Mouse (Mus musculus): ENCODE data around the gene Camk1d. TPM values are rescaled to one million over a fixed set of nuclear protein-coding genes. Genes with fewer than 3 reads are reported as not detected.
A peak's percentile ranks its signal among the peaks of the same experiment; 100 is the strongest.

Camk1d gene
- polyA plus RNA-seq, 1 experiment: 1.0 TPM

DNA sequence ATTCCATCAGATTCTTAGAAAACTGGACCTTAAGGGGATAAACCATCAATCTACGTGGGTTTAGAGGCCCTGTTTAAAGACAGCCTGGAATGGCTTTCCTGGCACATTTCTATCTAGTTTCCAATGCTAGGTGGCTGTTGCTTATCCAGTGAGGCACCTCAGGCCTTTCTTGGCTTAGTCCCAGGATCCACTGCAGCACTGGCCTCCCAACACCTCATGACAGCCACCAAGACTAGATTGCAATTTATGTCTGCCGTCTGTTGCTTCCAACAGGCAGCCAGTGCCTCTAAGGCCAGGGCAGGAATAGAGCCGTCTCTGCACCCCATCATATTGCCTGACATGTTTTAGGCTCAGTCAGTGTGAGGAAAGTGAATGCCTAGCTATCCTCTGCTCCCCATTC, 389.5 kb downstream of the Camk1d start:
- TF ChIP-seq CTCF (conservative IDR thresholded peaks at IDR 0.05; ENCODE audit: insufficient read depth, insufficient read length, low read depth, low read length): no peak
- no peak for TF ChIP-seq POLR2A (IDR thresholded peaks at IDR 0.05; ENCODE audit: low read depth, low read length)
- H3K4me1 ChIP-seq (ENCODE audit: control insufficient read depth, insufficient read depth, low read length): 0 out of 2 replicates have a peak, but pooled peaks cover 3% of the 10 kb centered on the region
- no peak overlapping the region for H3K4me3 ChIP-seq (ENCODE audit: insufficient read depth, low read depth, low read length)
- H3K27me3 ChIP-seq (replicated peaks; ENCODE audit: control insufficient read depth, insufficient read depth, low read length): no peaks in the 10 kb centered on the region
- H3K36me3 ChIP-seq (ENCODE audit: control insufficient read depth, insufficient read depth, low read length): no peaks in the 10 kb centered on the region
- 84% methylated on average over 3 of the region's 3 CpGs for WGBS
- no peak overlapping the region for H3K27ac ChIP-seq (ENCODE audit: insufficient read depth, low read depth, low read length)
- no peak for DNase-seq

DNA sequence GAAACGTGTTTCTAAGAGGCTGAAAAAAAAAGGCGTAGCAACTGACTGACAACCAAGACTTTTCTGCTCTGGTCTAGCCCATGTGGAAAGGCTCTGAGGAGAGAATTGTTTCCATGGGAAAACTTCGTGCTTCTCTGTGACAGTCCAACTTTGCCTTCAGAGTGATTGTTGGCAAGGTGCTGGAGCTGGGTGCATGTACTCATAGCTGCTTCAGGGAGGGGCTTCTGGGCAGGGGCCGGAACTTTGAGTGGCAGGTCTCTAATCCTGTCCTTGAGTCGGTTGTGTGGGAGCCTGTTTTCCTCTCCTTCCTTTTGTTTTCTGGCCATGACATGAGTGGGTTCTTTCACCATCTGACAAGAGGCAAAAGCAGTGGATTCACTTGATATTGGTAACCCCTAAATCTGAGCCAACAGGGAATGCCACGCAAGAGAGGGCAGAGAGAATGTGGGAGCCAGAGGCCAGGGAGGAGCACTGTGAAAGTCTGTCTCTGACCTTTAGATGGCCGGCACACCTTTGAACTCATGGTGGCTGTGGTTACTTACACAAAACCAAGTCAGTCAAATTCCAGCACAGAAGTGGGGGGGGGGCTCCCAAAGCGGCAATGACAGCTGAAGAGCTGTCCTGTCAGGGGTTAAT, 392.5 kb downstream of the Camk1d start:
- no peaks in the 10 kb centered on the region for H3K27me3 ChIP-seq (replicated peaks; ENCODE audit: control insufficient read depth, insufficient read depth, low read length)
- no peak for TF ChIP-seq CTCF (conservative IDR thresholded peaks at IDR 0.05; ENCODE audit: insufficient read depth, insufficient read length, low read depth, low read length)
- no peak for TF ChIP-seq POLR2A (IDR thresholded peaks at IDR 0.05; ENCODE audit: low read depth, low read length)
- H3K4me3 ChIP-seq (ENCODE audit: insufficient read depth, low read depth, low read length): no peak overlapping the region
- no peak overlapping the region for H3K27ac ChIP-seq (ENCODE audit: insufficient read depth, low read depth, low read length)
- no peaks in the 10 kb centered on the region for H3K36me3 ChIP-seq (ENCODE audit: control insufficient read depth, insufficient read depth, low read length)
- H3K4me1 ChIP-seq (ENCODE audit: control insufficient read depth, insufficient read depth, low read length): 0 out of 2 replicates have a peak, but pooled peaks cover 3% of the 10 kb centered on the region
- WGBS: 45% methylated on average over 8 of the region's 8 CpGs
- peak; percentile 68 for DNase-seq

DNA sequence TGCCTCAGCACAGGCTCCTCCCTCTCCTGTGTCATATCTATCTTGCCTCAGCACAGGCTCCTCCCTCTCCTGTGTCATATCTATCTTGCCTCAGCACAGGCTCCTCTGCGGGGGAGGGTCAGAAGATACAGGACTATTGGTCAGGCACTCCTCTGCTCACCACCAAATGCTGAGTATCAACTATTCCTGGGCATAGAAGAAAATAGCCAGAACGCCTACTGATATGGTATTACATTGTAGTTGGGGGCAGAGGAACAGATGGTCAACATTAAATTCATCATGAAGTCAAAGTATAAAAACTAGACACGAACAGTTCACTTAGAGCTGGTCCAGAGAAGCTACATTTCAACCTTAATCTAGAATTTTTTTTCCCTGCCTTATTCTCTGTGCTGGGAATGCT, 395.2 kb downstream of the Camk1d start:
- Histone ChIP-seq H3K4me3 (ENCODE audit: insufficient read depth, low read depth, low read length) (no peak overlapping the region), H3K4me1 (ENCODE audit: control insufficient read depth, insufficient read depth, low read length) (0 out of 2 replicates have a peak, but pooled peaks cover 6% of the 10 kb centered on the region), H3K36me3 (ENCODE audit: control insufficient read depth, insufficient read depth, low read length) (no peaks in the 10 kb centered on the region), H3K27ac (ENCODE audit: insufficient read depth, low read depth, low read length) (no peak overlapping the region), H3K27me3 (replicated peaks; ENCODE audit: control insufficient read depth, insufficient read depth, low read length) (no peaks in the 10 kb centered on the region)
- WGBS: 94% methylated on average over 3 of the region's 3 CpGs
- no peak for TF ChIP-seq POLR2A (IDR thresholded peaks at IDR 0.05; ENCODE audit: low read depth, low read length)
- TF ChIP-seq CTCF (conservative IDR thresholded peaks at IDR 0.05; ENCODE audit: insufficient read depth, insufficient read length, low read depth, low read length): no peak
- no peak for DNase-seq

DNA sequence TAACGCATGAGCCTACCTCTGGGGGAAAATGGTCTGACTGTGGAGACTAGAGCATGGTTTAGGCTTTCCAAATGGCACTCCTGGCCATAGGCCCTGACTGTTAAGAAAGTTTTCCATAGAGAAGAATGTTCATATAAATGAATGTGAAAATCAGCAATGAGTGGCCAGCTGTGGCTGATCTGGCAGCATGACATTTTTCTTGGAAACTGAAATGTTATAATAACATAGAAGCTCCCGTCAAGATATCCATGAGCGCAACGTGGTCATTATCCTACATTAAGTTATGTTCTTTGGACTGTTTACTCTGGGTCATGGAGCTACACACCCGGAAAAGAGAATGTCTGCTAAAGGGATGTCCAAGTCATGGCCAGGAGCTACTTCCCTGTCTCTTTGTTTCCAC, 397.6 kb downstream of the Camk1d start:
- TF ChIP-seq POLR2A (IDR thresholded peaks at IDR 0.05; ENCODE audit: low read depth, low read length): no peak
- no peak for TF ChIP-seq CTCF (conservative IDR thresholded peaks at IDR 0.05; ENCODE audit: insufficient read depth, insufficient read length, low read depth, low read length)
- no peaks in the 10 kb centered on the region for H3K27me3 ChIP-seq (replicated peaks; ENCODE audit: control insufficient read depth, insufficient read depth, low read length)
- H3K36me3 ChIP-seq (ENCODE audit: control insufficient read depth, insufficient read depth, low read length): no peaks in the 10 kb centered on the region
- no peak overlapping the region for H3K27ac ChIP-seq (ENCODE audit: insufficient read depth, low read depth, low read length)
- WGBS: 84% methylated on average over 5 of the region's 5 CpGs
- 0 out of 2 replicates have a peak, but pooled peaks cover 3% of the 10 kb centered on the region for H3K4me1 ChIP-seq (ENCODE audit: control insufficient read depth, insufficient read depth, low read length)
- DNase-seq: no peak
- H3K4me3 ChIP-seq (ENCODE audit: insufficient read depth, low read depth, low read length): no peak overlapping the region

DNA sequence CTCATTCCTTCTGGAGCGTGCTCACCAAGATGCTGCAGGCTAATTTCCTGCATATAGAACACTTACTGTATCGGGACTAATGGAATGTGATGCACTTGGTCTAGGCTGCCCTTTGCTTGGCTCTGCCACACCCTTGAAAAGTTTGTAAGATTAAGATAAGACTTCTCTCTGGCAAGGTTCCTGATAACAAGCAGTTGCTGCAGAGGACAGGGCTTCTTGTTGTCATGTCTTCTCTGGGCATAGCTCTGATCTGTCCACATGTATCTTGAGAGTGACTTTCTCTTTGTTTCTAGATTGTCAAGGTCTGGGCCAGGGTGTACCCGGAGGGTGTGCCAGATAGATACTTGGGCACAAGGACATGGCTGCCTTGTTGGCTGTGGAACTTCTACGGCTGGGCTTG, 398.1 kb downstream of the Camk1d start:
- Histone ChIP-seq H3K27me3 (replicated peaks; ENCODE audit: control insufficient read depth, insufficient read depth, low read length) (no peaks in the 10 kb centered on the region), H3K36me3 (ENCODE audit: control insufficient read depth, insufficient read depth, low read length) (no peaks in the 10 kb centered on the region), H3K4me3 (ENCODE audit: insufficient read depth, low read depth, low read length) (no peak overlapping the region), H3K27ac (ENCODE audit: insufficient read depth, low read depth, low read length) (no peak overlapping the region), H3K4me1 (ENCODE audit: control insufficient read depth, insufficient read depth, low read length) (0 out of 2 replicates have a peak, but pooled peaks cover 3% of the 10 kb centered on the region)
- no peak for TF ChIP-seq CTCF (conservative IDR thresholded peaks at IDR 0.05; ENCODE audit: insufficient read depth, insufficient read length, low read depth, low read length)
- TF ChIP-seq POLR2A (IDR thresholded peaks at IDR 0.05; ENCODE audit: low read depth, low read length): no peak
- WGBS: 84% methylated on average over 4 of the region's 4 CpGs
- DNase-seq: no peak

DNA sequence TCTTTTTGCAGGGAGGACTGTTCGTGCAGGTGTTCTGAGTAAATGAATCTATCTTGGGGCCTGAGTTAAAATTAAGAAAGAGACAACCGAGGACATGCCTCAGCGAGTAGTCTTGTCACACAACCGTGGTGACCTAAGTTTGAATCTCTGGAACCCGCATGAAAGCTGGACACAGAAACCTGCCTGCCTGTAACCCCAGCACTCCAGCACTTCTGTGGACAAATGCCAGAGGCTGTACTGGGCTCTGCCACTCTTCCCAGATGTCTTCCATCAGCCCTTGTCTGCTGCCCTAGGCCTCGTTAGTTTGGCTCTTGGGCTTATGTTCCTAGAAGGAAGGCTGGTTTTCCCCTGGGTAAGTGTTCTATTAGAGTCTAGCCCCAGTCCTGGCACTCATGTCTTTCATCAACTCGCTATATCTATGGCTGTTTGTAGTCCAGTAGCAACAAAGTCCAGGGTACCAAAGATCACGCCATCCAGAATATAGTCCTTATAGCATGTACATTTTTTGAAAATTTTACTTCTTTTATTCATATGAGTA, 399.0 kb downstream of the Camk1d start:
- Histone ChIP-seq H3K36me3 (ENCODE audit: control insufficient read depth, insufficient read depth, low read length) (no peaks in the 10 kb centered on the region), H3K27ac (ENCODE audit: insufficient read depth, low read depth, low read length) (no peak overlapping the region), H3K4me1 (ENCODE audit: control insufficient read depth, insufficient read depth, low read length) (0 out of 2 replicates have a peak, but pooled peaks cover 3% of the 10 kb centered on the region), H3K27me3 (replicated peaks; ENCODE audit: control insufficient read depth, insufficient read depth, low read length) (no peaks in the 10 kb centered on the region), H3K4me3 (ENCODE audit: insufficient read depth, low read depth, low read length) (no peak overlapping the region)
- 70% methylated on average over 8 of the region's 8 CpGs for WGBS
- DNase-seq: no peak
- no peak for TF ChIP-seq CTCF (conservative IDR thresholded peaks at IDR 0.05; ENCODE audit: insufficient read depth, insufficient read length, low read depth, low read length)
- no peak for TF ChIP-seq POLR2A (IDR thresholded peaks at IDR 0.05; ENCODE audit: low read depth, low read length)

DNA sequence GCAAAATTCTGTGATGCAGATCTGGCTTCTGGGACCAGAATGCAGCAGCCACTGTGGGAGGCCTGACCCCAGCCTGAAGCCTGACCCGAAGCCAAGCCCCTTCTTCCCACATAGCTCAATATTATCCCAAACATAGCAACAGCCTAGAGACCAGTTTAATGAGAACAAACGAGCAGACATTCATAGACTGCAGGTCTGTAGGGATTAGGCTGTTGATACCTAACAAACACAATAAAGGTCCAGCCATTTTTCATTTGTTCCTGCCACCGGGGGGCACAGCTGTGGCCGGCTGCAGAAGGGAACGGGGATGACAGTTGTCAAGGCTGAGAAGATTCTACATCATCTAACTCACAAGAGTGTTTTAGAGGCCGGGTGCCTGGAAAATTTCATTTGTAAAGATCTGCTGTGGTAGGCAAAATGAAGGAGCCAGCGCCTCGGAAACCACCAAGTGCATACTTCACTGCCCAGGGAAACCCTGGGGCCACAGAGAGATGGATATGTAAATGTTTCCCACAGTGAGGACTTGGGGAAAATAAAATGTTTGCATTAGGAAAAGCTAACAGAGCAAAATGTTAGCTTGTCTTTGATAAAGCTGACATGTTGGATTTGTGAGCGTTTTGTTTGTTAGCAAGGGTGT, 399.7 kb downstream of the Camk1d start:
- H3K27me3 ChIP-seq (replicated peaks; ENCODE audit: control insufficient read depth, insufficient read depth, low read length): no peaks in the 10 kb centered on the region
- DNase-seq: peak; percentile 18
- H3K27ac ChIP-seq (ENCODE audit: insufficient read depth, low read depth, low read length): no peak overlapping the region
- 39% methylated on average over 9 of the region's 9 CpGs for WGBS
- 0 out of 2 replicates have a peak, but pooled peaks cover 3% of the 10 kb centered on the region for H3K4me1 ChIP-seq (ENCODE audit: control insufficient read depth, insufficient read depth, low read length)
- H3K36me3 ChIP-seq (ENCODE audit: control insufficient read depth, insufficient read depth, low read length): no peaks in the 10 kb centered on the region
- no peak overlapping the region for H3K4me3 ChIP-seq (ENCODE audit: insufficient read depth, low read depth, low read length)
- TF ChIP-seq POLR2A (IDR thresholded peaks at IDR 0.05; ENCODE audit: low read depth, low read length) (no peak), CTCF (conservative IDR thresholded peaks at IDR 0.05; ENCODE audit: insufficient read depth, insufficient read length, low read depth, low read length) (no peak)

Measured in kidney, adult 2 months (tissue).